Mouse (Mus musculus) B cell, adult 2 months (primary cell): ENCODE measurements at regions not wholly inside any gene's neighbourhood (a gene's known extent, or its start where the extent isn't known, plus 50 kb on each side); places are given as distances from the start of the nearest gene placed in this dataset.
"Not testable (repeated sequence)": the region's sequence is repeated elsewhere in the genome, so short reads cannot be mapped to it uniquely, and the experiment has no call there.

ENCODE experiments used
- DNase-seq, 2 experiments: peaks; one replicate each; pipeline ENCODE4 v3.0.0; 2022

DNA sequence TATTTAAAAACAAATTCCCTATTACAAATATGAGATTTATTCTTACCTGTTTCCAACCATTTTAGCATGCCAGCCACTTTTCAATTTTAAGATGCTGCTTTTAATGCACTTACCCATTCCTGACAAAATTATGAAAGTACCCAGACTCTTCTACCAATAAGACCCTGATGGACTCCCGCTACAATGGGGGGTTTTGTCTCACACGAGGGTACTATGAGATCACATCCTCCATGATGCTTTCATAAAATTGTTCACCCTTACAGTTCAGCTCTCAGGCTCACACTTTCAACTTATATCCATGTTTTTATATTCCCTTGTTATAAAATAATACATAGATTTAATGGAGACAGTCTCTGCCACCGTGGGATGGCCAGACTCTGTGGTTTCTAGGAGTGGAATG, 68.1 kb upstream of the Adamts18 start:
- no peak for DNase-seq

- DNase-seq = no peak
Measured at GRCm38 (mm10) chr8:113917197-113917596, 68.7 kb upstream of the Adamts18 start.

DNA sequence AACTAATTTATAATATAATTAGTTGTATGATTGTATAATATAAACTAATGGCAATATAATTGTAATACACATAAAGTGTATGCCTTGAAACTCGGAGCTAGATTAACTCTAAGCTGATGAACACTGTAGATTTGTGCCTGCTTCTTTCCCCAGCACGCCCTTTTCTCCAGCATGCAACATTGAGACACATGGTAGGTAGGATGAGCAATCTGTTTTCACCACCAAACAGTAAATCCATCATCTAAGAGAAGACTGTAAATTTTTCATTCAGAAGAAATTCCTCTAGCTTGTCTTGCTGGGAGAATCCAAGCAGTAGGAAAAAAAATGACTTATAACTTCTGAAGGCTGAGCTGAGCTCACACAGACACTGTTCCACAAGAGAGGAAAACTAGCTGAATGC, 71.8 kb upstream of the Adamts18 start:
- DNase-seq = no peak

DNA sequence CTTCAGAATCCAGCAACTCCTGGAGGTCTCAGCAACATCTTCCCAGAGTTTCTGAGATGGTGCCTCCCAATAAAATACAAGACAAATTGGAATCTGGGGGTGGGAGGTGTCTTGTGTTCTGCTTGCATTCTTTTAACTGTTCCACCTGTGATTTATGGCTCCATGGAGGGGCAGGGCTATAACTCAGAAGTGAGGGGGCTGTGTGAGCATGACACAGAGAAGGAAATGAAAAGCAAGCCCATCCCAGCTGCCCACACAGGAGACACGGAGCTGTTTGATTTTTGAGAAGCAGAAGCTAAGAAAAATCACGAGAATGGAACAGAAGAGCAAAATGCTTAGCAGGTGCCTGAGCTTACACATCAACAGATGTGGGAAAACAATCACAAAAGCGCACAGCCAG, 74.8 kb upstream of the Adamts18 start:
- DNase-seq = no peak

DNA sequence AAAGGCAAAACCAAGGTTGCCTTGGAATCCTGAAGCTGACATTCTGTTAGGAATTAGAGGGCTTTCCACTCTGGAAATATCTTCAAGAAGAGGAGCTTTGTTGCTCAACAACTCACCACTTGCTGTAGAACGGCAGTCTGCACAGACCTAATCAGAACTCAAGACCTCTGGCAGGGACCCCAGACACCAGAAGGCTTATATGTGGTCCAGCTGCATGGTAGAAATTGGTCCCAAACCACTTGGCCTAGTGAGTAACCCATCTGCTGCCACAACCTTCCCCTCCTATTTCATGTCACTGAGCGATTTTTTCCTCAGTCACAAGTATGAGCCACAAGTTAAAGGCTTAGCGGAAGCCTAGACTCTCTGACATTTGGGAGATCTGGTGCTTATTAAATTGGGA, 105.2 kb upstream of the Adamts18 start:
- DNase-seq = no peak

GRCm38 (mm10) chr8:113956439-113957043, 108.0 kb upstream of the Adamts18 start:
- DNase-seq = no peak

GRCm38 (mm10) chr8:113957821-113958220, 109.3 kb upstream of the Adamts18 start:
- no peak for DNase-seq

GRCm38 (mm10) chr8:113975810-113976209, 127.3 kb upstream of the Adamts18 start:
- DNase-seq = no peak

- no peak for DNase-seq
Measured at GRCm38 (mm10) chr8:113976626-113977025, 128.1 kb upstream of the Adamts18 start.

DNA sequence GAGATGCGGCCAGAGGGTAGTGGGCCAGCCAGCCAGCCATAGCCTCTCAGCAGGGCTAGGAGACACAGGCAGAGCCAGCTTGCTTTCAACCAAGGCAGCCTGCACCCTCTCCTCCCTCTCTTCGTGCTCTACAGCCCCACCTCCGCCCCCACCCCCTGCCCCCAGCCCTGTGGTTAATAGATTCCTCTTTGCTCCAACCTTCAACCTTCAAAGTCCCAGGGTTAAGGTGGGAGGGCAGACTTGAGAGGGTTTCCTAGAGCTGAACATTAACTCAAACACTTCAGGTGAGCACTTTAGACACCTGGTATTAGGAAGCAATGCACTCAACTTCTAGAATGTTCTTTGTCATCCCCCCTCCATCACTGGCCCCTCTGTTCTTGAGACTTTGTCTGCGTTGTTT, 128.5 kb upstream of the Adamts18 start:
- DNase-seq = no peak

DNA sequence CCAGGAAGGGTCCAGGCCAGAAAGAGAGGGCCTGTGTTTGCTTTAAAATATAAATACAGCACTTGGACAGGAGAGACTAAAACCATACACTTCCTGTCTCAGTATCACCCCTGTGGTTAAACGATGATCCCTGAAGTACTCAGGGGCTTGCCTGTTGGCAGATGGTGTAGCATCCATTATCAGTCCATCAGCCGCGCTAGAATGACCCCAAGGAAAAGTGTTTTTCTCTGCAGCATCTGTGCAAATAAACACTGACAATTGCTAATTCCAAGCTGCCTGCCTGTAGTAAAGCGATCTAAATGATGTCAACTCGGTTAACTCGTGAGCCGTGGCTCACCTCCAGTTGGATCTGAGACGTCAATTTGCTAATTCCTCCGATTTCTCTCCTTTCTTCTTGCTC, 130.4 kb upstream of the Adamts18 start:
- no peak for DNase-seq

DNA sequence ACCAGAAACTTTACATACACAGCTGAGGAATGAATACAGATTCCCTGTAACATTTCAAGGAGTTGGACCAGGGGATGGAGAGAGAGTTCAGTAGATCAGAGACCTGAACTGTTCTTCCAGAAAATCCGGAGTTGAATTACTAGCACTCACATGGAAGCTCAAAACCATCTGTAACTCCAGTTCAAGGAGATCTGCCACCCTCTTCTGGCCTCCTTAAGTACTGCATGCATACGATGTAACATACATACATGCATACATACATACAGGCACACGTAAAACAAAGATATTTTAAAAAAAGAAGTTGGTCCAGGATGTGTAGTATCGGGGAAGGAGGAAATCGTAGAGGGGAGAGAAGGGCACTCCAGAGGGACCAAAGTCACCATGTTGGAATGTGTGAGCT, 131.3 kb upstream of the Adamts18 start:
- DNase-seq = no peak

DNA sequence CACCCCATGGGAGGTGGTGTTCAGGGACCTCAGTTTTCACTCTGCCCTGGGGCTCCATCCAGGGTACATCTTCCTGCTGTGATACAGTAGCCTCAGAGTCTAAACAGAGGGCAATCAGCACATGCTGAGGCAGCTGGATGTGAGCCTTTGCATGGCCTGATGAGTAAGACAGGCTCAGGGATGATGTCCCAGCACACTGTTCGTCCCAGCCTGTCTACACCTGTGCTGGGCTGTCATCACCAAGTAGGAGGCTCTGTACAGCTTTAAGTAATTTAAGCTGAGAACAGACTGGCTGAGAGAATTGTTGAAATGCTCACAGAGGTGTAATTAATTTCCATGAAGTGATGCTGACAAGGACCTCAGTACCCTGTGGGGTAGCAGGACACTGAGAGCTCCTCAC, 132.8 kb upstream of the Adamts18 start:
- DNase-seq = no peak

DNA sequence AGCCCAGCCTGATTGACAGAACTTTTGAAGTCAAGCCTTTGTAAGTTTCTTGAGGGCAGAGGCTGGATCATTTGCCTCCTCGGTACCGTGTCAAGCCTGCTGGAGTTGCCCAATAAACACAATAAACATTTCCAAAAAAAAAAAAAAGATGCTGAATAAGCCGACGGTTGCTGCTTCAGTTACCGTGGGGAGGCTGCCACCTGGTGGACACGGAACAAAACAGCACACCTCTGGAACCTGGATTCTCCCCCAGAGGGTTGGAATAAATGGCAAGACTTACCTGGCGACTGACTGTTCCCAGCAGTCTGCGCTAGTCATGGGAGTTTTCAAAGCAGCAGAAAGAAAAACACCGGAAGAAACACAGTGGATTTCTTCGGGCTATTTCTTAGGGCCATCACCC, 136.3 kb upstream of the Adamts18 start:
- DNase-seq = peak; percentile 32 to 35

DNA sequence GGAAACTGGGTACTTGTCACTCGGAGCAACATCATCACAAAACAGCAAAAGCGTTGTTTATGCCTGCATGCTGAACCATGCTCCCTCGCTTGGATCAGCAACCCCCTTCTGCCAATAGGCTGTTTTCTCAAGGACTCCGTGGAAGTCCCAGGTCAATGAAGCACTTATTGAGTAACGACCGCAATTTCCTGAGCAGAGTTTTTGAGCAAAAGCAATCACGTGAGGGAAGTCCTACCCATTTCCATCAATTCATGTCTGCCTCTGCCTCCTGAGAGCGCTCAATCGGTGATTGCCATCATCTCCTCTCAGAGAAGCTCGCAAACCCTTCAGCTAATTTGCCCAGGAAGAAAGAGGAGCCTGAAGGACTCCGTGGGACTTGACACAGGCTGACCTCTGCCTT, 136.9 kb upstream of the Adamts18 start:
- no peak for DNase-seq

DNA sequence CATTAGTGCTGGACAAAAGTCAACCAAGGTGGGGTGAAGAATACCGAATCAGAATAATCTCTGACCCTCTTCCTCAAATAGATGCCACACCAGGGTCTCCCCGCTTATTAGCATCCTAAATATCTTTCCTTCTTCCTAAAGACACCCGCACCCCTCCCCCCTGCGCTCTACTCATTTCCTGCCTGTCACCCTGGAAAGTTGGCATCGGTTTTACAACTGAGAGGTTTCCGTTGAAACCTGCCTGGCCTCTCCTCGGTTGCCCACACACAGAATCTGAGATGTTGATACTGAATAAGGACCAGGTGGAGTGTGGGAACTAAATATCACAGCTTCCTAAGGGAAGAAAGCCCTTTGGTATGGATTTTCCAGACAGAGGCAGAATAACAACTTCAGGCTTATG, 137.4 kb upstream of the Adamts18 start:
- DNase-seq = no peak

DNA sequence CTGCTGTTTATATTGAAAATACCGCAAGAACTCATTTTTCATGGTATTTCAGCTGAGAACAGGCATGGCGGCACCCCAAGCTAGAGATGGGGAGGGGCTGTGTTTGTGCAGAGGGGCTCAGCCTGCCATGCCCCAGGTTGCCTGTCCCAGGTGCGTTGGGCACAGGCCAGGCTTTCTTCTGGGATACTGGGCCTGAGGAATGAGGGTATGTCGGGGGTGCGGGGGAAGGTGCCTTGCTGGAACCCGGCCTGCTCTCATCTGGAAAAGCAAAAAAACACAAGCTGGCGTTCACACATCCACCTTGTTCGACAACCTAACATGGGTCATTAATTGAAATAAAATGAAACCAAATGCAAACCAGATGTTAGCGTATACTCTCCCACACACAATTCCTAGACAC, 142.2 kb upstream of the Adamts18 start:
- DNase-seq = no peak

- no peak for DNase-seq
Measured at GRCm38 (mm10) chr8:113998881-113999280, 134.5 kb upstream of the Nudt7 start.

- no peak for DNase-seq
Measured at GRCm38 (mm10) chr8:114001674-114002073, 131.7 kb upstream of the Nudt7 start.

DNA sequence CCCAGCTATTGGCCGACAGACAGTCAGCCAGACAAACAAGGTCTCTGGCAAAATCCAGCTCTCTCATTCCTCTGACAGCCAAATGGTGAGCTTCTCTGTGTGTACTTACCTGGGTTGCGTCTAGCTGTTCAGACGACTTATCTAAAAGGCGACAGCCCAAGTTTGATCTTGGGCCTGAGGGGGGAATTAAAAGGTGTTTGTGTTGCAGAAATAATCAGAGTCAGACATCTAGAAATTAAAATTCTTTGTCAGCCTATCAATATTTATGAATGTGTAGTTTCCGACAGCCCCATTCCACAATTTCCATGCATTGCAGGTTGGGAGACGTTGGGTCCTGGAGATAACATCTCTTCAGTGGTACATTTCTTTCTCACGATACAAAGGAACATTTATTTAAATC, 128.9 kb upstream of the Nudt7 start:
- no peak for DNase-seq

DNA sequence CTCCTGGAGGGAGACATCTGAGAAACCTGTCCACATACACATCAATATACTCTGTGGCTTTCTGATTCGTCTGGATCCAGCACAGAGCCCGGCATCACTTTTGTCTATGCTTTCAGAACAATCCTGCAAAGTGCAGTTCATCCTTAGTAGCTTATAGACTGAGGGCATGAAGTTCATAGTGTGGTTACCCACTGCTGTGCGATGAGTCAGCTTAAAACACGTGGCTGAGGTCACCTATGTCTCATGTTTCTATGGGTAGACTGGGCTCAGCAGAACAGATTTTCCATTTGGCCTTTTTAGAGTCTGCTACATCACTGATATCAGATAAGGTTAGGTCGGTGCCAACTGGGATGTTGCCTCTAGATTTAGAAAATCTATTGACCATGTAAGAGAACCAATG, 126.8 kb upstream of the Nudt7 start:
- no peak for DNase-seq

DNA sequence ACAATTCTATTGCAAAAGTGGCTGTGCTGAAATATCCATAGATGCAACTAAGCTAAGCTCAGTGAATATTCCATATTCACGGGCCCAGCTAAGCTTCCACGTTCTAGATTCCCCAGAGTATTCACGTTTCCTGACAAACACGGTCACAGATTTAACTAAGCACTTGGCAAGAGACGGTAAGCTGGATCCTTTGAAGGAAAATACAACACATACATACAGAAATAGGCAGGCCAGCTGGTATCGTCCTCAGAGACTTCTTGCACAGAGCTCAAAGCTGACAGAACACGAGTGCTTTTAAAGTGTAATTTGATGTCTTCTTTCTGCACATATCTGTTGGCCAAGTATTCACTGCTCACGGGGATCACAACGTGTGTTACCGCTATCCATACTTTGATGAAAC, 126.3 kb upstream of the Nudt7 start:
- DNase-seq = no peak

- no peak for DNase-seq
Measured at GRCm38 (mm10) chr8:114018364-114018763, 115.0 kb upstream of the Nudt7 start.

- DNase-seq = not testable (repeated sequence)
Measured at GRCm38 (mm10) chr8:114030141-114030540, 103.2 kb upstream of the Nudt7 start.

- no peak for DNase-seq
Measured at GRCm38 (mm10) chr8:114052426-114052825, 80.9 kb upstream of the Nudt7 start.

DNA sequence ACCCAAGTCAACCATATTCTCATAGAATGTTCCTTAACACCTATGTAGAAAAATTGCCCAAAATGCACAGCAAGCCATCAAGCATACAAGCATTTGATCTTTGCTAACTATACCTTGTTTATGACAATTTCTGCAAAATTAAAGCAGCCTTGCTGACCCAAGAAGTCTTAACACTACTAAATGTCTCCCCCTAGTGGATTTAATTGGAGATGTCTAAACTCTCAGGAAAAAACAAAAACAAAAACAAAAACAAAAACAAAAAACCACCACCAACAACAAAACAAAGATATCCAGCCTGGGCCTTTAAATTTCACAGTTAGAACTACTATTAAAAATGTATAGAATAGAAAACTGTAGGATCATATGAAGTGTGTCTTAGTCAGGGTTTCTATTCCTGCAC, 69.8 kb upstream of the Nudt7 start:
- DNase-seq = no peak
